Mouse (Mus musculus) limb, embryonic 11.5 days (tissue): ENCODE measurements at regions not wholly inside any gene's neighbourhood (a gene's known extent, or its start where the extent isn't known, plus 50 kb on each side); places are given as distances from the start of the nearest gene placed in this dataset.

Experiments
- ATAC-seq: fragments of 200-750 bp; cut with Nextera tagmentation; 2 replicates; pipeline ENCODE4 v1.8.0; 2017; ENCODE audit warnings: low read depth; ENCODE audit not compliant: insufficient number of reproducible peaks, low FRiP score, low TSS enrichment
- DNase-seq: peaks from one replicate; pipeline ENCODE4 v3.0.0-alpha.2; 2015; ENCODE audit warnings: low spot score
- H3K27ac ChIP-seq: fragments of 300-500 bp; sonication (generic); replicated peaks from 2 replicates; pipeline ENCODE4 v1.5.1; 2014; ENCODE audit warnings: low read depth, mild to moderate bottlenecking, low read length
- H3K27me3 ChIP-seq: fragments of 300-500 bp; sonication (generic); 2 replicates; pipeline ENCODE4 v1.6.1; 2014; ENCODE audit warnings: mild to moderate bottlenecking, low read length, mixed read lengths; ENCODE audit not compliant: control insufficient read depth, insufficient read depth
- H3K36me3 ChIP-seq: fragments of 300-500 bp; sonication (generic); 2 replicates; pipeline ENCODE4 v1.6.1; 2014; ENCODE audit warnings: mild to moderate bottlenecking, low read length, moderate library complexity, mixed read lengths; ENCODE audit not compliant: control insufficient read depth, insufficient read depth
- H3K4me1 ChIP-seq: fragments of 300-500 bp; sonication (generic); 2 replicates; pipeline ENCODE4 v1.6.1; 2014; ENCODE audit warnings: low read length, mixed read lengths; ENCODE audit not compliant: control insufficient read depth, insufficient read depth
- H3K4me2 ChIP-seq: fragments of 300-500 bp; sonication (generic); 2 replicates; pipeline ENCODE4 v1.6.1; 2014; ENCODE audit warnings: low read depth, mild to moderate bottlenecking, moderate library complexity; ENCODE audit not compliant: severe bottlenecking
- H3K4me3 ChIP-seq: fragments of 300-500 bp; sonication (generic); 2 replicates; pipeline ENCODE4 v1.5.1; 2014; ENCODE audit warnings: low read depth, low read length
- H3K9ac ChIP-seq: fragments of 300-500 bp; sonication (generic); 2 replicates; pipeline ENCODE4 v1.6.1; 2014; ENCODE audit warnings: mild to moderate bottlenecking, low read length
- H3K9me3 ChIP-seq: fragments of 300-500 bp; sonication (generic); 2 replicates; pipeline ENCODE4 v1.6.1; 2016; ENCODE audit warnings: low read length; ENCODE audit not compliant: control insufficient read depth
- WGBS: fragments of 180-500 bp; shearing (Covaris S2); extraction: QIAGEN DNeasy Blood & Tissue Kit; methylation state at CpG from one replicate; pipeline ENCODE4 v1.1.7; 2014; 5-methylcytosine and 5-hydroxymethylcytosine counted together

GRCm38 (mm10) chr4:148742549-148743413 lies 61.4 kb upstream of the Casz1 start:
- peaks cover 24% of the 10 kb centered on the region for H3K4me1 ChIP-seq

GRCm38 (mm10) chr4:148743414-148743844 lies 60.8 kb upstream of the Casz1 start:
- H3K27ac ChIP-seq = no peak overlapping the region
- peak overlapping the region; percentile 89; the same call in 1 of the 2 replicates for H3K4me2 ChIP-seq
- DNase-seq (no peak), ATAC-seq (no peak)
- H3K4me3 ChIP-seq = no peak overlapping the region
- no peaks in the 10 kb centered on the region for H3K36me3 ChIP-seq
- H3K4me1 ChIP-seq = peaks cover 24% of the 10 kb centered on the region
- H3K9ac ChIP-seq = no peak overlapping the region
- no peaks in the 10 kb centered on the region for H3K9me3 ChIP-seq
- H3K27me3 ChIP-seq = peaks cover 11% of the 10 kb centered on the region; the same call in 1 of the 2 replicates
- 8% methylated on average over 11 of the region's 11 CpGs for WGBS

More at GRCm38 (mm10) chr4:148742549-148743413, 61.4 kb upstream of the Casz1 start:
- peak overlapping the region; percentile 39 for H3K4me3 ChIP-seq
- H3K36me3 ChIP-seq = no peaks in the 10 kb centered on the region
- H3K9me3 ChIP-seq = no peaks in the 10 kb centered on the region
- H3K4me2 ChIP-seq = peak overlapping the region; percentile 89
- WGBS = 3% methylated on average over 65 of the region's 65 CpGs
- ATAC-seq (peak; percentile 26; the same call in 1 of the 2 replicates), DNase-seq (peak; percentile 88)
- H3K27me3 ChIP-seq = peaks cover 11% of the 10 kb centered on the region; the same call in 1 of the 2 replicates
- peak overlapping the region; percentile 60 for H3K9ac ChIP-seq
- H3K27ac ChIP-seq = no peak overlapping the region

GRCm38 (mm10) chr4:148744053-148744452 lies 60.2 kb upstream of the Casz1 start:
- ATAC-seq (no peak), DNase-seq (no peak)
- peaks cover 11% of the 10 kb centered on the region; the same call in 1 of the 2 replicates for H3K27me3 ChIP-seq
- no peak overlapping the region for H3K9ac ChIP-seq
- 52% methylated on average over 8 of the region's 8 CpGs for WGBS
- H3K4me2 ChIP-seq = no peak overlapping the region
- H3K27ac ChIP-seq = no peak overlapping the region
- H3K4me1 ChIP-seq = peaks cover 24% of the 10 kb centered on the region
- H3K4me3 ChIP-seq = no peak overlapping the region
- no peaks in the 10 kb centered on the region for H3K36me3 ChIP-seq
- H3K9me3 ChIP-seq = no peaks in the 10 kb centered on the region

- H3K27me3 ChIP-seq = peaks cover 3% of the 10 kb centered on the region; the same call in 1 of the 2 replicates
- H3K9ac ChIP-seq = 0 out of 2 replicates have a peak overlapping the region, but pooled peaks have one; percentile 2
- no peaks in the 10 kb centered on the region for H3K36me3 ChIP-seq
- WGBS = 41% methylated on average over 23 of the region's 23 CpGs
- DNase-seq (no peak), ATAC-seq (no peak)
- no peak overlapping the region for H3K27ac ChIP-seq
- no peak overlapping the region for H3K4me2 ChIP-seq
- no peak overlapping the region for H3K4me3 ChIP-seq
- no peaks in the 10 kb centered on the region for H3K9me3 ChIP-seq
- peaks cover 15% of the 10 kb centered on the region for H3K4me1 ChIP-seq
Measured at GRCm38 (mm10) chr4:148746460-148747314, 57.5 kb upstream of the Casz1 start.

- H3K9ac ChIP-seq = no peak overlapping the region
- 83% methylated on average over 7 of the region's 7 CpGs for WGBS
- H3K27me3 ChIP-seq = peaks cover 3% of the 10 kb centered on the region; the same call in 1 of the 2 replicates
- no peak overlapping the region for H3K4me2 ChIP-seq
- no peaks in the 10 kb centered on the region for H3K9me3 ChIP-seq
- no peaks in the 10 kb centered on the region for H3K36me3 ChIP-seq
- ATAC-seq = no peak
- no peak overlapping the region for H3K27ac ChIP-seq
- H3K4me1 ChIP-seq = peaks cover 15% of the 10 kb centered on the region
- DNase-seq = no peak
- H3K4me3 ChIP-seq = no peak overlapping the region
Measured at GRCm38 (mm10) chr4:148747315-148747644, 56.9 kb upstream of the Casz1 start.

- Histone ChIP-seq H3K9me3 (no peaks in the 10 kb centered on the region), H3K4me2 (no peak overlapping the region), H3K27ac (no peak overlapping the region), H3K27me3 (no peaks in the 10 kb centered on the region; the same call in 1 of the 2 replicates), H3K36me3 (no peaks in the 10 kb centered on the region), H3K4me1 (peaks cover 20% of the 10 kb centered on the region), H3K9ac (no peak overlapping the region), H3K4me3 (no peak overlapping the region)
- no peak for ATAC-seq
- WGBS = 82% methylated on average over 10 of the region's 10 CpGs
- DNase-seq = no peak
Measured at GRCm38 (mm10) chr4:148750030-148750429, 54.2 kb upstream of the Casz1 start.

GRCm38 (mm10) chr4:148751591-148751990 lies 52.6 kb upstream of the Casz1 start:
- H3K36me3 ChIP-seq = no peaks in the 10 kb centered on the region
- no peaks in the 10 kb centered on the region for H3K9me3 ChIP-seq
- H3K27ac ChIP-seq = no peak overlapping the region
- H3K4me1 ChIP-seq = peaks cover 14% of the 10 kb centered on the region
- H3K27me3 ChIP-seq = no peaks in the 10 kb centered on the region; the same call in 1 of the 2 replicates
- no peak overlapping the region for H3K9ac ChIP-seq
- no peak overlapping the region for H3K4me2 ChIP-seq
- DNase-seq (no peak), ATAC-seq (no peak)
- WGBS = 56% methylated on average over 7 of the region's 7 CpGs
- no peak overlapping the region for H3K4me3 ChIP-seq
